Mouse (Mus musculus): ENCODE data around the gene Ccdc83. TPM values are rescaled to one million over a fixed set of nuclear protein-coding genes. Genes with fewer than 3 reads are reported as not detected.

Ccdc83 gene
- polyA plus RNA-seq, 1 experiment from 2014 or later: 0.57 TPM

- no peak for ATAC-seq
- no peak overlapping the region for H3K4me2 ChIP-seq (replicated peaks; ENCODE audit: low read depth, low read length)
- no peak for DNase-seq (ENCODE audit: low spot score)
- TF ChIP-seq EP300 (IDR thresholded peaks at IDR 0.05): no peak
- no peak for TF ChIP-seq CTCF (IDR thresholded peaks at IDR 0.05)
- no peaks in the 10 kb centered on the region for H3K36me3 ChIP-seq (ENCODE audit: insufficient read depth, low read length)
- no peaks in the 10 kb centered on the region for H3K27me3 ChIP-seq (replicated peaks; ENCODE audit: insufficient read depth, low read length)
- H3K9ac ChIP-seq (replicated peaks; ENCODE audit: low read depth): no peak overlapping the region
- no peak overlapping the region for H3K4me3 ChIP-seq (ENCODE audit: low read depth, low read length)
- H3K9me3 ChIP-seq (ENCODE audit: low read length): no peaks in the 10 kb centered on the region
- H3K4me1 ChIP-seq (ENCODE audit: insufficient read depth, low read depth, low read length): no peaks in the 10 kb centered on the region
- WGBS: 62% methylated on average over 2 of the region's 2 CpGs
- no peak overlapping the region for H3K27ac ChIP-seq (ENCODE audit: low read length)
These were observed 44.1 kb downstream of the Ccdc83 start for GRCm38 (mm10) chr7:90221487-90221886.

- no peaks in the 10 kb centered on the region for H3K36me3 ChIP-seq (ENCODE audit: insufficient read depth, low read length)
- no peaks in the 10 kb centered on the region for H3K4me1 ChIP-seq (ENCODE audit: insufficient read depth, low read depth, low read length)
- no peak overlapping the region for H3K9ac ChIP-seq (replicated peaks; ENCODE audit: low read depth)
- H3K4me3 ChIP-seq (ENCODE audit: low read depth, low read length): no peak overlapping the region
- no peak for ATAC-seq
- H3K27me3 ChIP-seq (replicated peaks; ENCODE audit: insufficient read depth, low read length): no peaks in the 10 kb centered on the region
- H3K4me2 ChIP-seq (replicated peaks; ENCODE audit: low read depth, low read length): no peak overlapping the region
- no peak for TF ChIP-seq EP300 (IDR thresholded peaks at IDR 0.05)
- TF ChIP-seq CTCF (IDR thresholded peaks at IDR 0.05): no peak
- no peaks in the 10 kb centered on the region for H3K9me3 ChIP-seq (ENCODE audit: low read length)
- 64% methylated on average over 5 of the region's 5 CpGs for WGBS
- no peak overlapping the region for H3K27ac ChIP-seq (ENCODE audit: low read length)
- DNase-seq (ENCODE audit: low spot score): no peak
These were observed 47.5 kb downstream of the Ccdc83 start for GRCm38 (mm10) chr7:90218122-90218521.

GRCm38 (mm10) chr7:90216511-90216910 is 49.1 kb downstream of the Ccdc83 start:
- H3K36me3 ChIP-seq (ENCODE audit: insufficient read depth, low read length): no peaks in the 10 kb centered on the region
- TF ChIP-seq CTCF (IDR thresholded peaks at IDR 0.05): no peak
- TF ChIP-seq EP300 (IDR thresholded peaks at IDR 0.05): no peak
- no peaks in the 10 kb centered on the region for H3K27me3 ChIP-seq (replicated peaks; ENCODE audit: insufficient read depth, low read length)
- H3K4me2 ChIP-seq (replicated peaks; ENCODE audit: low read depth, low read length): no peak overlapping the region
- H3K4me1 ChIP-seq (ENCODE audit: insufficient read depth, low read depth, low read length): no peaks in the 10 kb centered on the region
- no peaks in the 10 kb centered on the region for H3K9me3 ChIP-seq (ENCODE audit: low read length)
- ATAC-seq (no peak), DNase-seq (ENCODE audit: low spot score) (no peak)
- no peak overlapping the region for H3K4me3 ChIP-seq (ENCODE audit: low read depth, low read length)
- 72% methylated on average over 8 of the region's 8 CpGs for WGBS
- no peak overlapping the region for H3K9ac ChIP-seq (replicated peaks; ENCODE audit: low read depth)
- no peak overlapping the region for H3K27ac ChIP-seq (ENCODE audit: low read length)

- H3K27ac ChIP-seq (ENCODE audit: low read length): no peak overlapping the region
- peaks cover 14% of the 10 kb centered on the region; the same call in 1 of the 2 replicates for H3K36me3 ChIP-seq (ENCODE audit: insufficient read depth, low read length)
- no peaks in the 10 kb centered on the region for H3K9me3 ChIP-seq (ENCODE audit: low read length)
- no peak overlapping the region for H3K4me2 ChIP-seq (replicated peaks; ENCODE audit: low read depth, low read length)
- no peak overlapping the region for H3K9ac ChIP-seq (replicated peaks; ENCODE audit: low read depth)
- H3K27me3 ChIP-seq (replicated peaks; ENCODE audit: insufficient read depth, low read length): no peaks in the 10 kb centered on the region
- no peak for DNase-seq (ENCODE audit: low spot score)
- no peak overlapping the region for H3K4me3 ChIP-seq (ENCODE audit: low read depth, low read length)
- no peak for ATAC-seq
- no peaks in the 10 kb centered on the region for H3K4me1 ChIP-seq (ENCODE audit: insufficient read depth, low read depth, low read length)
- TF ChIP-seq EP300 (IDR thresholded peaks at IDR 0.05) (no peak), CTCF (IDR thresholded peaks at IDR 0.05) (no peak)
These were observed 54.6 kb downstream of the Ccdc83 start for GRCm38 (mm10) chr7:90210947-90211346.

GRCm38 (mm10) chr7:90210116-90210515 is 55.5 kb downstream of the Ccdc83 start:
- Histone ChIP-seq H3K4me3 (ENCODE audit: low read depth, low read length) (no peak overlapping the region), H3K4me1 (ENCODE audit: insufficient read depth, low read depth, low read length) (no peaks in the 10 kb centered on the region), H3K27me3 (replicated peaks; ENCODE audit: insufficient read depth, low read length) (no peaks in the 10 kb centered on the region), H3K36me3 (ENCODE audit: insufficient read depth, low read length) (peaks cover 14% of the 10 kb centered on the region; the same call in 1 of the 2 replicates), H3K9me3 (ENCODE audit: low read length) (no peaks in the 10 kb centered on the region), H3K9ac (replicated peaks; ENCODE audit: low read depth) (no peak overlapping the region), H3K4me2 (replicated peaks; ENCODE audit: low read depth, low read length) (no peak overlapping the region), H3K27ac (ENCODE audit: low read length) (no peak overlapping the region)
- no peak for TF ChIP-seq CTCF (IDR thresholded peaks at IDR 0.05)
- no peak for TF ChIP-seq EP300 (IDR thresholded peaks at IDR 0.05)
- 91% methylated on average over 2 of the region's 2 CpGs for WGBS
- no peak for ATAC-seq
- DNase-seq (ENCODE audit: low spot score): no peak

GRCm38 (mm10) chr7:90203914-90204313 is 61.7 kb downstream of the Ccdc83 start:
- Histone ChIP-seq H3K4me2 (replicated peaks; ENCODE audit: low read depth, low read length) (no peak overlapping the region), H3K27me3 (replicated peaks; ENCODE audit: insufficient read depth, low read length) (no peaks in the 10 kb centered on the region), H3K4me1 (ENCODE audit: insufficient read depth, low read depth, low read length) (no peaks in the 10 kb centered on the region), H3K36me3 (ENCODE audit: insufficient read depth, low read length) (peaks cover 16% of the 10 kb centered on the region; the same call in 1 of the 2 replicates), H3K9me3 (ENCODE audit: low read length) (no peaks in the 10 kb centered on the region), H3K9ac (replicated peaks; ENCODE audit: low read depth) (no peak overlapping the region), H3K27ac (ENCODE audit: low read length) (no peak overlapping the region), H3K4me3 (ENCODE audit: low read depth, low read length) (no peak overlapping the region)
- TF ChIP-seq CTCF (IDR thresholded peaks at IDR 0.05): no peak
- no peak for TF ChIP-seq EP300 (IDR thresholded peaks at IDR 0.05)
- DNase-seq (ENCODE audit: low spot score) (no peak), ATAC-seq (no peak)
- 95% methylated on average over 2 of the region's 2 CpGs for WGBS

GRCm38 (mm10) chr7:90201877-90202465 is 63.6 kb downstream of the Ccdc83 start:
- Histone ChIP-seq H3K36me3 (ENCODE audit: insufficient read depth, low read length) (peaks cover 11% of the 10 kb centered on the region; the same call in 1 of the 2 replicates), H3K27ac (ENCODE audit: low read length) (no peak overlapping the region), H3K4me3 (ENCODE audit: low read depth, low read length) (no peak overlapping the region), H3K4me2 (replicated peaks; ENCODE audit: low read depth, low read length) (no peak overlapping the region), H3K9me3 (ENCODE audit: low read length) (no peaks in the 10 kb centered on the region), H3K27me3 (replicated peaks; ENCODE audit: insufficient read depth, low read length) (no peaks in the 10 kb centered on the region), H3K4me1 (ENCODE audit: insufficient read depth, low read depth, low read length) (no peaks in the 10 kb centered on the region), H3K9ac (replicated peaks; ENCODE audit: low read depth) (no peak overlapping the region)
- no peak for TF ChIP-seq CTCF (IDR thresholded peaks at IDR 0.05)
- no peak for TF ChIP-seq EP300 (IDR thresholded peaks at IDR 0.05)
- no peak for DNase-seq (ENCODE audit: low spot score)
- no peak for ATAC-seq
- 86% methylated on average over 2 of the region's 2 CpGs for WGBS
